Mouse (Mus musculus): ENCODE data around the gene Itfg1. TPM values are rescaled to one million over a fixed set of nuclear protein-coding genes. Genes with fewer than 3 reads are reported as not detected.

Gene Itfg1
- polyA plus RNA-seq (2012; rRNA removed) = 5.5 and 9.8 TPM in 2 replicates

GRCm38 (mm10) chr8:85840657-85841488, at the start of gene Itfg1, which contains the start of gene Phkb:
TSS of gene Itfg1 (minus strand) at chr8:85840921.
TSS of gene Phkb (plus strand) at chr8:85840959.

GRCm38 (mm10) chr8:85700751-85701351, 139.9 kb downstream of the Itfg1 start, which contains the start of gene Neto2:
TSS of gene Neto2 (minus strand) at chr8:85700924.

Other genes starting within 250 kb of the Itfg1 start
- gene Neto2, start 140.0 kb downstream of the Itfg1 start, polyA plus RNA-seq (2012; rRNA removed) = 0.08 and 0.17 TPM in 2 replicates
- gene Phkb, start within 50 bp of the Itfg1 start, polyA plus RNA-seq (2012; rRNA removed) = 0.69 and 1.5 TPM in 2 replicates